Comparison of ENCODE assay signal across 10 mouse cellular contexts in the genomic region with DNA sequence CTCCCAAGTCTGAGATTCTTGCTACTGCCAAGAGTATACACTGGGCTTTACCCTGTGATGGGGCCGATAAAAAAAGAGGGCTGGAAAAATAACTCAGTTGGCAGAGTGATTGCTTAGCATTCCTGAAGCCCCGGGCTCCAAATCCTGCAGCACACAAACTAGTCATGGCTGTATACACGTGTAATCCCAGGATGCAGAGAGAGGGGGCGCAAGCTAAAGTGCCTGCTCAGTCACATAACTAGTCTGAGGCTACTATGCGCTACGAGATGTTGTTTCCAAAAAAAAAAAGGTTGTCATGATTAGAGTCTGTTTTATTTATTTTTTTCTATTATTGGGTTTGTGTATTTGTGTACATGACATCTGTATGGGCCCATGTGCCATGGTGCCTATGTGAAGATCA.
A peak's percentile ranks its signal among the peaks of the same experiment; 100 is the strongest.
DNase-seq lines count a peak whose midpoint lies in the region; ATAC-seq and TF ChIP-seq lines count a peak whose summit lies in the region.
"Had no signal": no experiment of that assay in that cellular context is flagged by ENCODE, and none has a peak within 500 bp of the region (broad histone marks: within the 10 kb centered on the region; RNA-seq: fewer than 3 reads in every experiment).

No protein-coding gene starts in this region.

- H3K27me3 ChIP-seq in liver, embryonic 14.5 days (ENCODE audit: control insufficient read depth, insufficient read depth, low read length), result no peaks in the 10 kb centered on the region
- no peaks in the 10 kb centered on the region for H3K27me3 ChIP-seq in liver, embryonic 11.5 days (replicated peaks; ENCODE audit: control insufficient read depth, insufficient read depth, low read length)
- H3K27me3 ChIP-seq in splenic B cell, adult 2 months (ENCODE audit: control insufficient read depth, insufficient read depth, low read length, poor library complexity, severe bottlenecking), result no peaks in the 10 kb centered on the region
- H3K27me3 ChIP-seq in heart, embryonic 11.5 days (ENCODE audit: control insufficient read depth, insufficient read depth, low read length), result no peaks in the 10 kb centered on the region
- H3K27me3 ChIP-seq: limb, embryonic 12.5 days; neural tube, embryonic 12.5 days had no signal

- no peak overlapping the region for H3K27ac ChIP-seq in liver, embryonic 14.5 days
- H3K27ac ChIP-seq in liver, embryonic 11.5 days (ENCODE audit: low read depth, low read length), result no peak overlapping the region
- no peak overlapping the region for H3K27ac ChIP-seq in heart, embryonic 11.5 days (ENCODE audit: low read depth, low read length)
- H3K27ac ChIP-seq: limb, embryonic 12.5 days; neural tube, embryonic 12.5 days had no signal

- ATAC-seq in liver, embryonic 14.5 days (ENCODE audit: insufficient read depth), result no peak
- ATAC-seq in liver, embryonic 11.5 days (replicated peaks; ENCODE audit: low FRiP score), result no peak
- no peak for ATAC-seq in heart, embryonic 11.5 days (replicated peaks; ENCODE audit: insufficient number of reproducible peaks, low FRiP score, low TSS enrichment)

- H3K9ac ChIP-seq in liver, embryonic 14.5 days (replicated peaks), result no peak overlapping the region
- H3K9ac ChIP-seq in liver, embryonic 11.5 days (ENCODE audit: low read depth, low read length), result no peak overlapping the region
- no peak overlapping the region for H3K9ac ChIP-seq in heart, embryonic 11.5 days (ENCODE audit: low read depth, low read length)
- H3K9ac ChIP-seq: limb, embryonic 12.5 days; neural tube, embryonic 12.5 days had no signal

- no peaks in the 10 kb centered on the region for H3K36me3 ChIP-seq in liver, embryonic 14.5 days (replicated peaks; ENCODE audit: control insufficient read depth, insufficient read depth, low read depth)
- H3K36me3 ChIP-seq in liver, embryonic 11.5 days (ENCODE audit: control insufficient read depth, insufficient read depth, low read length), result peaks cover 12% of the 10 kb centered on the region
- peaks cover 2% of the 10 kb centered on the region for H3K36me3 ChIP-seq in splenic B cell, adult 2 months (ENCODE audit: control insufficient read depth, insufficient read depth, low read length, poor library complexity, severe bottlenecking)
- H3K36me3 ChIP-seq in heart, embryonic 11.5 days (ENCODE audit: control insufficient read depth, insufficient read depth, low read length), result peaks cover 18% of the 10 kb centered on the region

- WGBS in liver, embryonic 14.5 days (ENCODE audit: insufficient replicate concordance), result 77% methylated on average over 6 of the region's 6 CpGs
- 86% methylated on average over 6 of the region's 6 CpGs for WGBS in liver, embryonic 11.5 days
- WGBS in heart, embryonic 11.5 days (ENCODE audit: insufficient replicate concordance), result 80% methylated on average over 6 of the region's 6 CpGs

- TF ChIP-seq EP300 in liver, embryonic 14.5 days (IDR thresholded peaks at IDR 0.05; ENCODE audit: low read depth), result no peak

- DNase-seq in embryo, embryonic 10 days (ENCODE audit: low spot score), result peak; percentile 25
- DNase-seq in embryo, embryonic 9.5 days (ENCODE audit: extremely low spot score), result no peak
- DNase-seq in liver, embryonic 14.5 days (ENCODE audit: low read depth in 3 of 3, low spot score in 3 of 3), result no peak
- no peak for DNase-seq in liver, embryonic 11.5 days (ENCODE audit: low spot score)
- peak; percentile 10 for DNase-seq in adipocyte (ENCODE audit: low spot score)
- DNase-seq in splenic B cell, adult 2 months (ENCODE audit: low read depth, low spot score), result peak; percentile 33
- DNase-seq in urinary bladder, postnatal 36 days (ENCODE audit: low spot score in 2 of 2), result no peak

- no peaks in the 10 kb centered on the region for H3K9me3 ChIP-seq in liver, embryonic 14.5 days (ENCODE audit: control insufficient read depth, low read length)
- H3K9me3 ChIP-seq in liver, embryonic 11.5 days (ENCODE audit: control insufficient read depth, low read length), result no peaks in the 10 kb centered on the region
- no peaks in the 10 kb centered on the region for H3K9me3 ChIP-seq in heart, embryonic 11.5 days (replicated peaks; ENCODE audit: control insufficient read depth, low read length)
- H3K9me3 ChIP-seq: limb, embryonic 12.5 days; neural tube, embryonic 12.5 days had no signal

- no peaks in the 10 kb centered on the region for H3K4me1 ChIP-seq in liver, embryonic 14.5 days (replicated peaks; ENCODE audit: control insufficient read depth in 2 of 2, insufficient read depth in 2 of 2, low read length in 1 of 2)
- H3K4me1 ChIP-seq in liver, embryonic 11.5 days (replicated peaks; ENCODE audit: control insufficient read depth, insufficient read depth, low read length), result no peaks in the 10 kb centered on the region
- H3K4me1 ChIP-seq in heart, embryonic 11.5 days (ENCODE audit: control insufficient read depth, insufficient read depth, low read length), result no peaks in the 10 kb centered on the region
- H3K4me1 ChIP-seq: limb, embryonic 12.5 days; neural tube, embryonic 12.5 days had no signal

- H3K4me2 ChIP-seq in liver, embryonic 14.5 days (ENCODE audit: low read depth), result no peak overlapping the region
- H3K4me2 ChIP-seq in liver, embryonic 11.5 days, result no peak overlapping the region
- H3K4me2 ChIP-seq in heart, embryonic 11.5 days, result no peak overlapping the region
- H3K4me2 ChIP-seq: limb, embryonic 12.5 days; neural tube, embryonic 12.5 days had no signal

- H3K4me3 ChIP-seq in liver, embryonic 14.5 days (ENCODE audit: insufficient read depth in 1 of 2, low read depth in 2 of 2, low read length in 2 of 2), result no peak overlapping the region
- H3K4me3 ChIP-seq in liver, embryonic 11.5 days (ENCODE audit: low read depth, low read length), result no peak overlapping the region
- no peak overlapping the region for H3K4me3 ChIP-seq in heart, embryonic 11.5 days (ENCODE audit: low read depth, low read length)
- H3K4me3 ChIP-seq: limb, embryonic 12.5 days; neural tube, embryonic 12.5 days had no signal

- TF ChIP-seq CTCF in liver, embryonic 14.5 days (IDR thresholded peaks at IDR 0.05; ENCODE audit: low read depth), result peak; percentile 34; the same call in 1 of the 2 replicates

Comparison
In these comparisons a context has a peak if more than half of its experiments do, and no peak if none do; other contexts are left out.
1. DNase-seq: peak in embryo, embryonic 10 days (single experiment), adipocyte (single experiment) and splenic B cell, adult 2 months (single experiment); none in embryo, embryonic 9.5 days (single experiment), liver, embryonic 14.5 days (0 of 3), liver, embryonic 11.5 days (single experiment) and urinary bladder, postnatal 36 days (0 of 2).